Mouse (Mus musculus) limb, embryonic 11.5 days (tissue): ENCODE results near the gene Acer2. TPM values are rescaled to one million over a fixed set of nuclear protein-coding genes. Genes with fewer than 3 reads are reported as not detected.

Experiments
- ATAC-seq: fragments of 200-750 bp; cut with Nextera tagmentation; 2 replicates; pipeline ENCODE4 v1.8.0; 2017; ENCODE audit warnings: low read depth; ENCODE audit not compliant: insufficient number of reproducible peaks, low FRiP score, low TSS enrichment
- DNase-seq: peaks from one replicate; pipeline ENCODE4 v3.0.0-alpha.2; 2015; ENCODE audit warnings: low spot score
- H3K27ac ChIP-seq: fragments of 300-500 bp; sonication (generic); replicated peaks from 2 replicates; pipeline ENCODE4 v1.5.1; 2014; ENCODE audit warnings: low read depth, mild to moderate bottlenecking, low read length
- H3K27me3 ChIP-seq: fragments of 300-500 bp; sonication (generic); 2 replicates; pipeline ENCODE4 v1.6.1; 2014; ENCODE audit warnings: mild to moderate bottlenecking, low read length, mixed read lengths; ENCODE audit not compliant: control insufficient read depth, insufficient read depth
- H3K36me3 ChIP-seq: fragments of 300-500 bp; sonication (generic); 2 replicates; pipeline ENCODE4 v1.6.1; 2014; ENCODE audit warnings: mild to moderate bottlenecking, low read length, moderate library complexity, mixed read lengths; ENCODE audit not compliant: control insufficient read depth, insufficient read depth
- H3K4me1 ChIP-seq: fragments of 300-500 bp; sonication (generic); 2 replicates; pipeline ENCODE4 v1.6.1; 2014; ENCODE audit warnings: low read length, mixed read lengths; ENCODE audit not compliant: control insufficient read depth, insufficient read depth
- H3K4me2 ChIP-seq: fragments of 300-500 bp; sonication (generic); 2 replicates; pipeline ENCODE4 v1.6.1; 2014; ENCODE audit warnings: low read depth, mild to moderate bottlenecking, moderate library complexity; ENCODE audit not compliant: severe bottlenecking
- H3K4me3 ChIP-seq: fragments of 300-500 bp; sonication (generic); 2 replicates; pipeline ENCODE4 v1.5.1; 2014; ENCODE audit warnings: low read depth, low read length
- H3K9ac ChIP-seq: fragments of 300-500 bp; sonication (generic); 2 replicates; pipeline ENCODE4 v1.6.1; 2014; ENCODE audit warnings: mild to moderate bottlenecking, low read length
- H3K9me3 ChIP-seq: fragments of 300-500 bp; sonication (generic); 2 replicates; pipeline ENCODE4 v1.6.1; 2016; ENCODE audit warnings: low read length; ENCODE audit not compliant: control insufficient read depth
- WGBS: fragments of 180-500 bp; shearing (Covaris S2); extraction: QIAGEN DNeasy Blood & Tissue Kit; methylation state at CpG from one replicate; pipeline ENCODE4 v1.1.7; 2014; 5-methylcytosine and 5-hydroxymethylcytosine counted together
- polyA plus RNA-seq: library from polyadenylated mRNA; unstranded; fragments of >200 nt; fragmentation: Nextera tagmentation; extraction: Ambion mirVana; gene quantifications from 2 replicates; pipeline ENCODE4 v1.2.1, GENCODE M21; 2014

The Acer2 gene
- polyA plus RNA-seq, 1 experiment from 2014 or later, result 22.2 TPM

- H3K9ac ChIP-seq, result no peak overlapping the region
- WGBS, result 80% methylated on average over 4 of the region's 4 CpGs
- H3K27me3 ChIP-seq, result no peaks in the 10 kb centered on the region
- H3K9me3 ChIP-seq, result no peaks in the 10 kb centered on the region
- no peaks in the 10 kb centered on the region for H3K36me3 ChIP-seq
- no peaks in the 10 kb centered on the region for H3K4me1 ChIP-seq
- DNase-seq (no peak), ATAC-seq (no peak)
- no peak overlapping the region for H3K27ac ChIP-seq
- H3K4me3 ChIP-seq, result no peak overlapping the region
- H3K4me2 ChIP-seq, result no peak overlapping the region
Observed at GRCm38 (mm10) chr4:86881178-86881577, 7.0 kb downstream of the Acer2 start.

- Histone ChIP-seq H3K27ac (no peak overlapping the region), H3K27me3 (no peaks in the 10 kb centered on the region), H3K4me3 (no peak overlapping the region), H3K4me2 (no peak overlapping the region), H3K36me3 (no peaks in the 10 kb centered on the region), H3K9ac (no peak overlapping the region), H3K9me3 (no peaks in the 10 kb centered on the region), H3K4me1 (no peaks in the 10 kb centered on the region)
- no peak for ATAC-seq
- 61% methylated on average over 2 of the region's 2 CpGs for WGBS
- DNase-seq, result no peak
Observed at GRCm38 (mm10) chr4:86882413-86882812, 8.2 kb downstream of the Acer2 start.

- H3K9me3 ChIP-seq, result no peaks in the 10 kb centered on the region
- no peak overlapping the region for H3K4me2 ChIP-seq
- ATAC-seq (no peak), DNase-seq (peak; percentile 59)
- H3K4me1 ChIP-seq, result no peaks in the 10 kb centered on the region
- H3K27me3 ChIP-seq, result no peaks in the 10 kb centered on the region
- no peak overlapping the region for H3K27ac ChIP-seq
- no peaks in the 10 kb centered on the region for H3K36me3 ChIP-seq
- no peak overlapping the region for H3K4me3 ChIP-seq
- H3K9ac ChIP-seq, result no peak overlapping the region
- 53% methylated on average over 4 of the region's 4 CpGs for WGBS
Observed at GRCm38 (mm10) chr4:86884945-86885344, 10.7 kb downstream of the Acer2 start.

DNA sequence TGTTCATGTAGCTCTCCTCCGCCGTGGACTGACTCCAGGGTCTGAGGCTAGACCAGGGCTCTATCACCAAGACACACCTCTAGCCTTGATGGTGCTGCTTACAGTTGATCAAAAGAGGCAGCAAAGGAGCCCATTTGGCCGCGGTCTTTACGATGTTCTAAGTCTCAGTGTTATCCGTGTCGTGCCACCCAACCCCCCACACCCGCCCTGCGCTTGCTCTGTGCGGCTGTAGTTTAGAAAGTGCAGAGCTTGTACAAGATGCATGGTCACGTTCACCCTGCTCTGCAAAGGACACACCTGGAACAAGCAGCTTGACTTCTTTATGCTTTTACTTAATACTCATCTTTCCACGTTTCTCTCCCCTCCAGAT, 11.6 kb downstream of the Acer2 start:
- H3K27ac ChIP-seq, result no peak overlapping the region
- H3K27me3 ChIP-seq, result no peaks in the 10 kb centered on the region
- 44% methylated on average over 12 of the region's 12 CpGs for WGBS
- peak; percentile 43 for DNase-seq
- H3K9ac ChIP-seq, result no peak overlapping the region
- H3K4me2 ChIP-seq, result peak overlapping the region; percentile 36
- no peaks in the 10 kb centered on the region for H3K4me1 ChIP-seq
- H3K36me3 ChIP-seq, result no peaks in the 10 kb centered on the region
- H3K9me3 ChIP-seq, result no peaks in the 10 kb centered on the region
- peak overlapping the region; percentile 19; the same call in 1 of the 2 replicates for H3K4me3 ChIP-seq
- ATAC-seq, result no peak

DNA sequence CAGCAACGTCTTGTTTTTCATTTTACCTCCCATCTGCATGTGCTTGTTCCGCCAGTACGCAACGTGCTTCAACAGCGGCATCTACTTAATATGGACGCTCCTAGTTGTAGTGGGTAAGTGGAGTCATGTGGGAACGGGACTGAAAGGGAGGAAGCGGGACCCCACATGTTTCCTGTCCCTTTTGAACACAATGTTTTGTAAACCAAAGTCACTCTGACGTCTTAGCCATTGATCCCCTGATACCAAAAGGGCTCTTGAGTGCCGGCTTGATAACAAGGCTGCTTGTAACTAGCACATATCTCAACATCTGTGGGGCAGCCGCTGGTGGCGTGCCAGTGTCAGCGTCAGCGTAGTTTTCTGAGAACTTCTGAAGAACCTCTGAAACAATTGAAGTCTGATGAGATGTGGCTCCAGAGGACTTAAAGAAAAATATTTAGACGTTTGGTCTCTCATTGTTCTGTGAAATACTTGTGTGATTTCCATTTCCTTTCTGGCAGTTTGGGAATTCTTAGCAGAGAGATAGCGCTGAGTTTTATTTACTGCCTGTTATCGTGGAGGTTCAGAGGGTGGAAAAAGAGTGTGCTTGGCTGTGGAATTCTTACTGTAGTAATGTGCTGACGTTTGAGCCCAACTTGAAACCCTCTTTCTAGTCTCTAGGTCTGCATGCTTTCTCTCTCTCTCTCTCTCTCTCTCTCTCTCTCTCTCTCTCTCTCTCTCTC, 12.1 kb downstream of the Acer2 start:
- H3K9ac ChIP-seq, result no peak overlapping the region
- ATAC-seq, result no peak
- H3K9me3 ChIP-seq, result no peaks in the 10 kb centered on the region
- H3K4me1 ChIP-seq, result no peaks in the 10 kb centered on the region
- peak overlapping the region; percentile 36 for H3K4me2 ChIP-seq
- WGBS, result 35% methylated on average over 18 of the region's 18 CpGs
- peak overlapping the region; percentile 19; the same call in 1 of the 2 replicates for H3K4me3 ChIP-seq
- peak; percentile 28 for DNase-seq
- no peaks in the 10 kb centered on the region for H3K36me3 ChIP-seq
- no peaks in the 10 kb centered on the region for H3K27me3 ChIP-seq
- no peak overlapping the region for H3K27ac ChIP-seq

GRCm38 (mm10) chr4:86887879-86888278, 13.7 kb downstream of the Acer2 start:
- 74% methylated on average over 5 of the region's 5 CpGs for WGBS
- H3K27me3 ChIP-seq, result no peaks in the 10 kb centered on the region
- H3K9me3 ChIP-seq, result no peaks in the 10 kb centered on the region
- H3K4me3 ChIP-seq, result no peak overlapping the region
- H3K27ac ChIP-seq, result no peak overlapping the region
- H3K36me3 ChIP-seq, result no peaks in the 10 kb centered on the region
- H3K4me1 ChIP-seq, result no peaks in the 10 kb centered on the region
- no peak overlapping the region for H3K9ac ChIP-seq
- DNase-seq (no peak), ATAC-seq (no peak)
- H3K4me2 ChIP-seq, result no peak overlapping the region

- ATAC-seq (no peak), DNase-seq (no peak)
- 80% methylated on average over 7 of the region's 7 CpGs for WGBS
- Histone ChIP-seq H3K9ac (no peak overlapping the region), H3K27me3 (no peaks in the 10 kb centered on the region), H3K9me3 (no peaks in the 10 kb centered on the region), H3K4me3 (no peak overlapping the region), H3K36me3 (no peaks in the 10 kb centered on the region), H3K4me1 (no peaks in the 10 kb centered on the region), H3K27ac (no peak overlapping the region), H3K4me2 (no peak overlapping the region)
Observed at GRCm38 (mm10) chr4:86897411-86897810, 23.2 kb downstream of the Acer2 start.

GRCm38 (mm10) chr4:86898791-86899474, 24.7 kb downstream of the Acer2 start:
- WGBS, result 20% methylated on average over 14 of the region's 14 CpGs
- H3K27ac ChIP-seq, result no peak overlapping the region
- H3K4me3 ChIP-seq, result no peak overlapping the region
- DNase-seq, result peak; percentile 60
- no peaks in the 10 kb centered on the region for H3K27me3 ChIP-seq
- H3K4me2 ChIP-seq, result no peak overlapping the region
- no peaks in the 10 kb centered on the region for H3K4me1 ChIP-seq
- H3K9ac ChIP-seq, result no peak overlapping the region
- no peaks in the 10 kb centered on the region for H3K36me3 ChIP-seq
- H3K9me3 ChIP-seq, result no peaks in the 10 kb centered on the region
- no peak; the same call in 1 of the 2 replicates for ATAC-seq
